Mouse (Mus musculus): ENCODE results near the gene Taf12.

DNA sequence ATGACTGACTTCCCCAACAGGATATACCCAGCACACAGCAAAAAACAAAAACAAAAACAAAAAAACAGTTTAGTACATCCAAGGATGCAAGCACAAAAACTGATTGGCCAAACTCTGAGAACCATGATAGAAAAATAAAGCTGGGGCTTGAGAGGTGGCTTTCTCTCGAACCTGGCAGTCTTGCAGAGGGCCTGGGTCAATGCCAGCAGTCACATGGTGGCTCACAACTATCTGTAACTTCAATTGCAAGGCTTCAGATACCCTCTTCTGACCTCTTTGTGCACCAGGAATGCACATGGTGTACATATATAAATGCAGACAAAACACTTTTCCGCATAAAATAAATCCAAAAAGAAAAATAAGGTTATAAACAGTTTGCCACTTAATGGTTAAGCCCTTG lies 1.0 kb upstream of the Taf12 start:
- TF ChIP-seq POLR2A (IDR thresholded peaks at IDR 0.05; ENCODE audit: borderline replicate concordance, extremely low read depth, low read depth, low read length) (no peak), CTCF (IDR thresholded peaks at IDR 0.05; ENCODE audit: insufficient read depth, low read length) (no peak)

Measured in lung, adult 2 months (tissue).